Mouse (Mus musculus) lung, postnatal 25 days (tissue): ENCODE data around the gene Tsfm.

Source experiments
- DNase-seq: peaks from one replicate; pipeline ENCODE4 v3.0.0; 2022; ENCODE audit warnings: low spot score

The Tsfm gene

GRCm38 (mm10) chr10:127041774-127042338 is 11.2 kb upstream of the Tsfm start:
- DNase-seq, result peak; percentile 85

- DNase-seq, result no peak
Observed at GRCm38 (mm10) chr10:127041274-127041766, 10.7 kb upstream of the Tsfm start, which contains the start of the genes Mettl1 and Eef1akmt3. Mettl1 (plus strand) TSS chr10:127041414. Eef1akmt3 (minus strand) TSS chr10:127041513.

GRCm38 (mm10) chr10:127040569-127041214 is 10.1 kb upstream of the Tsfm start:
- DNase-seq, result no peak

- no peak for DNase-seq
Observed at GRCm38 (mm10) chr10:127037641-127038040, 7.0 kb upstream of the Tsfm start.

GRCm38 (mm10) chr10:127036273-127036672 is 5.6 kb upstream of the Tsfm start:
- DNase-seq, result no peak

GRCm38 (mm10) chr10:127033301-127033741 is 2.7 kb upstream of the Tsfm start:
- no peak for DNase-seq

- DNase-seq, result no peak
Observed at GRCm38 (mm10) chr10:127018422-127018821, 12.2 kb downstream of the Tsfm start.

GRCm38 (mm10) chr10:127017071-127017470 is 13.6 kb downstream of the Tsfm start:
- no peak for DNase-seq

GRCm38 (mm10) chr10:127016488-127016887 is 14.2 kb downstream of the Tsfm start:
- no peak for DNase-seq

- DNase-seq, result no peak
Observed at GRCm38 (mm10) chr10:127003806-127004205, 26.8 kb downstream of the Tsfm start.

- DNase-seq, result no peak
Observed at GRCm38 (mm10) chr10:127003334-127003733, 27.3 kb downstream of the Tsfm start.

GRCm38 (mm10) chr10:127002765-127003164 is 27.9 kb downstream of the Tsfm start:
- no peak for DNase-seq

GRCm38 (mm10) chr10:127002056-127002455 is 28.6 kb downstream of the Tsfm start:
- DNase-seq, result no peak

- no peak for DNase-seq
Observed at GRCm38 (mm10) chr10:127001297-127001696, 29.3 kb downstream of the Tsfm start.

GRCm38 (mm10) chr10:127000529-127000928 is 30.1 kb downstream of the Tsfm start, which contains the start of gene Avil:
Avil (plus strand) TSS chr10:127000709.
- no peak for DNase-seq

- no peak for DNase-seq
Observed at GRCm38 (mm10) chr10:126997340-126998113, 33.1 kb downstream of the Tsfm start.

GRCm38 (mm10) chr10:126993621-126994020 is 37.0 kb downstream of the Tsfm start:
- DNase-seq, result no peak

GRCm38 (mm10) chr10:126991676-126992075 is 39.0 kb downstream of the Tsfm start:
- DNase-seq, result no peak

- DNase-seq, result peak; percentile 91
Observed at GRCm38 (mm10) chr10:126990313-126991056, 40.2 kb downstream of the Tsfm start.

GRCm38 (mm10) chr10:126988513-126989165 is 42.0 kb downstream of the Tsfm start:
- DNase-seq, result no peak
